Mouse (Mus musculus) spleen, adult 18-20 months (tissue): ENCODE data around the gene Zbtb22.

Experiments used
- DNase-seq, 2 experiments: peaks; one replicate each; pipeline ENCODE4 v3.0.0; 2022; ENCODE audit warnings: mixed read lengths in 2 of 2

Zbtb22 gene

DNA sequence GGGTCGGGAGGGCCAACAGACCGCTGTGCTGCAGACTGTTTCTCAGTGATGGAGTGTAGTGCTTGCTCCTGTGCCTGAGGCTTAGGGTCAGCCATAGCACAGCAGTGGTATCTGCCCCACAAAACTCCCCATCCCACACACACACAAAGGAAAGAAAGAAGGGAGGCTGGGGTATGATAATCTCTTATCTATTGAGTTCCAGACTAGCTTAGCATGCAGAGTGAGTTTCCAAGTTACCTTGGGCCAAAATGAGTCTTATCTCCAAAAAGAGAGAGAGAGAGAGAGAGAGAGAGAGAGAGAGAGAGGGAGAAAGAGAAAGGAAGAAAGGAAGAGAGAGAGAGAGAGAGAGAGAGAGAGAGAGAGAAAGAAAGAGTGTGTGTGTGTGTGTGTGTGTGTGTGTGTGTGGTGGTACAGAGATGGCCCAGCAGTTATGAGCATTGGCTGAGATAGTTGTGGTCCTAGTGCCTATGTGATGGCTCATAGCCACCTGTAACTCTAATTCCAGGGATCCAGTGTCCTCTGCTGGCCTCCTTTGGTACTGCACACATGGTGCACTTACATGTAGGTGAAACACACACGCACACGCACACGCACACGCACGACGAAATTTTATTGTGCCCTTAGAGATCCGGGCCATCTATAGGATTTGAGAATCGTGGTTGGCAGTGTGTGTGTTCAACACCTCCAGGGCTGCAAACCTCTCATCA is 9.0 kb downstream of the Zbtb22 start:
- DNase-seq: peak in 1 of 2 experiments; percentile 50

DNA sequence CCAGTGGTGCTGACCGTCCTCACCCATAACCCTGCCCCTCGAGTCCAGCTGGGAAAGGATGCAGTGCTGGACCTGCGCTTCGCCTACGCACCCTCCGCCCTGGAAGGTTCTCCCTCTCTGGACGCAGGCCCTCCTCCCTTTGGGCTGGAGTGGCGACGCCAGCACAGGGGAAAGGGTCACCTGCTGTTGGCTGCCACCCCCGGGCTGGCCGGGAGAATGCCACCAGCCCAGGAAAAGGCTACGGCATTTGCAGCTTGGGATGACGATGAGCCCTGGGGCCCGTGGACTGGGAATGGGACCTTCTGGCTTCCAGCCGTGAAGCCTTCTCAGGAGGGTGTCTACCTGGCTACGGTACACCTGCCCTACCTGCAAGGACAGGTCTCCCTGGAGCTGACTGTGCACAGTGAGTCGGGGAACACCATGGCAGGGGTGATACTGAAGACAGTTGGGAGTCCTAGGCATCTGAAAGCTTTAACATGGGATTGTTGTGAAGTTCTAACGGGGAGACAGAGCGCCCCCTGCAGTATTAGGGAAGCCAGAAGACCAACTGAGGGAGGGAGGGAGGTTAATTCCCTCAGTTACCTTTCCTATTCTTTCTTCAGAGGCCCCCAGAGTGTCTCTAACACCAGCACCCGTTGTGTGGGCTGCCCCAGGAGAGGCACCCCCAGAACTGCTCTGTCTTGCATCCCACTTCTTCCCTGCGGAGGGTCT is 9.9 kb downstream of the Zbtb22 start:
- no peak for DNase-seq

DNA sequence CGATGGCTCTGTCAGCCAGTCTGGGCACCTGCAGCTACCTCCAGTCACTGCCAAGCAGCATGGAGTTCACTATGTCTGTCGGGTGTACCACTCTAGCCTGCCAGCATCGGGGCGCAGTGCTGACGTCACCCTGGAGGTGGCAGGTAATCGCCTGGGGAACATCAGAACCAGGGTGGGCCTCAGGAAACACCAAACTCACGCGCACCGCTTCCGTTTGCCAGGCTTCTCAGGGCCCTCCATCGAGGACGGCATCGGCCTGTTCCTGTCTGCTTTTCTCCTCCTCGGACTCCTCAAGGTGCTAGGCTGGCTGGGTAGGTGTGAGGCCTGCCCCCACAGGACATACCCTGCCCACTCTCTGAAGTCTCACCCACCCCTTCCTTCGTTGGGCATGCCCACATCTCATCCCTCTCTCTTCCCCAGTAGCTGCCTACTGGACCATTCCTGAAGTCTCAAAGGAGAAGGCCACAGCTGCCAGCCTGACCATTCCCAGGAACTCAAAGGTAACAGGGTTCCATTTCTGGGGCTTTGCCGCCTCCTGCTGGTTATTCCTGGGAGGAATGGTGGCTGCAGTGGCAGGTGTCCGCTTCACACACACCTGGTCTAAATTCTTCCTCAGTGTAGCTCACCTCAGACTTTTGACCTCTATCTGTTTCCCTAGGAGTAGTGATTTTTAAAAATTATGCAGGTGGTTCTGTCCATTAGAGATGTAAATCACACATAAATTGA is 10.7 kb downstream of the Zbtb22 start:
- no peak for DNase-seq

DNA sequence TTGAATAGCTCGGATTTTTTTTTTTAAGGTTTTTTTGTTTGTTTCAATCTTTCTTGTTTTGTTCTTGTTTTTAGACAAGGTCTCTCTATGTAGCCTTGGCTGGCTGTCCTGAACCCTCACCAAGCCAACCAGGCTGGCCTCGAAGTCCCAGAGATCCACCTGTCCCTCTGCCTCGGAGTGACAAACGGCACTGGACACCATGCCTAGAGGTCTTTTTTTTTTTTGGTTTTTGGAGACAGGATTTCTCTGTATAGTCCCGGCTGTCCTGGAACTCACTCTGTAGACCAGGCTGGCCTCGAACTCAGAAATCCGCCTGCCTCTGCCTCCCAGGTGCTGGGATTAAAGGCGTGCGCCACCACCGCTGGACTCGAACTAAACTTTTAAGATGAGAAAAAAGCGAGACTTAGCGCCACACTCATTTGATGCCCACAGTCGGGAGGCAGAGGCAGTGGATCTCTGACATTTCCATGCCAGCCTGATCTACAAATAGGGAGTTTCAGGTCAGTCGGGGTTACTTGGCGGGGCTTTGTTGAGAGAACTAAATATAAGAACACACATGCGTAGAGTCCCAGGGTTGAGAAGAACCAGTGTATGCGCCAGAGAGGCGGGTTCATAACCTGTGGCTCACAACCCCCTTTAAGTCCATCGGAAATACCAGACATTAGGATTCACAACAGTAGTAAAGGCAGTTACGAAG is 12.7 kb downstream of the Zbtb22 start:
- DNase-seq: no peak

DNA sequence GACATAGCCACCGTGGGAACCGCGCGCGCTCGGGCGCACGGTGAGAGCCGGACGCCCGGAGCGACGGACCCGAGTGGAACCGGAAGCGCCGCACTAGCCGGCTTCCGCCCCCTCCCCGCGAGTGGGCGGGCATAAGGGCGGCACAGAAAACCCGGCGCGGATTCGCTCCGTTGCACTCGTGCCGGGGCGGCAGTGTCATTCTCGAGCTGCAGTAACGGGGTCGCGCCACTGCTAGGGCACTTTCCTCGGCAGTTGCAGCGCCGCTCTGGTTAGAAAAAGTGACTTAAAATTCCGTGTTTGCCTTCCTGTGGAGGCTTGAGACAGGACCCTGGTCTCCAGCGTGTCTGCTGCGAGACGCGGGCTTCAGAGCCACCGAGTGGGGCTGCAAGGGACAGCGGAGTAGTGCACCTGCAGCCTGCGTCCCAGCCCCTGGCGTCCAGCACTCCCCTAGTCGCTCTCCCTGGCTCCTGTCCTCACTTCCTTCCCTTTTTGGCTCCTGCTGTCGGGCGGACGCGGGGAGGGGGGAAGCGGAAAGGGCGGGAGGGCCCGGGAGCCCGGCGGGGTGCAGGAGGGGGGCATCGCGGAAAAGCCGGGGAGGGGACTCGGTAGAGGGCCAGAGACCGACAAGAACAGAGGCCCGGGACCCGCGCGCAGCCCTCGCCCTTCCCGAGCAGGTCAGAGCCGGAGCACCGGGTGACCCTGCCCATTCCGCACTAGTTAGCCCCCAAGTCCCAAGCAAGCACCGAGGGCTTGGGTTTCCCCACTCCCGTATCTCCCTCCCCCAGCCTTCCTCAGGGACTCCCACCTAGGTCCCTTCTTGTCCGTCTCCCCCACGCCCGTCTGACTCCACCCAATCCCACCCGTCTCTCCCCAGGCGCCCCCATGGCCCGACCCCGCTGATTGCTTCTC is 13.9 kb downstream of the Zbtb22 start, which contains the start of gene Rgl2:
Gene Rgl2 (plus strand): TSS at position 173 of the 909 bp plus-strand sequence.
- peak; percentile 87 to 94 for DNase-seq

DNA sequence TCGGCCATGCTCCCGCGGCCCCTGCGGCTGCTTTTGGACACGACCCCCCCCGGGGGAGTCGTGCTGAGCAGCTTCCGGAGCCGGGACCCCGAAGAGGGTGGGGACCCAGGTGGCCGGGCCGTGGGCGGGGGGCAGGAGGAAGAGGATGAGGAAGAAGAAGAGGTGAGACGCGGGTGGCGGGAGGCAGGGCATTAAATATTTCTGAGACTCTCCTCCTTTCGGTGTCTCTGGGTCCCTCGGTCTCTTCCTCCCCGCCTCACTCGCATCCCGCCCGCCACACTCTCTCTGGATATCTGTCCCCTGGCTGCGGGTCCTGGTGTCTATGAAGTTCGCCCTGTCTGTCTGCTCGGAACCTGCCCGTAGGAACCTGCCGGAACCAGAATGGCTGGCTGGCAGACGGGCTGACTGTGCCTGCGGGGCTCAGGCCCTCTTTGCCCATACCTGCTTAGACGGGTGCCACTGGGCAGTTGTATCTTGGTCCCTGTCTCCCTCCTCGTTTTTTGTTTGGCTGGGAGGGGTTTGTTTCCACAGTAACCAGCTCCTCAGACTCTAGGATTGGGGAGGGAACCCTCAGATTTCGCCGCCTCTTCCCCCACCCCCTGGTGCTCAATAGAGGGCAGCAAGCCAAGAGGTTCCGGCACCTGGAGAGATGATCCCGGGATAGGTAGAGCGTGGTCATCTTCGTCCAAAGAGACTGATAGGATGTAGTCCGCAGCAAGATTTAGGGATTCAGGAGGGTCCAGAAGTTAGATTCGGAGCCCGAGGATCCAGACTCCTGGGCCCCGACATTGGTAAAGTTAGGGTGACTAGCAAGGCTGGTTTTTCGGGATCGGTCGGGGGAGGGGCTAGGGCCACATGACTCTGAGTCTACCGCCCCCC is 14.8 kb downstream of the Zbtb22 start:
- peak; percentile 57 to 63 for DNase-seq

DNA sequence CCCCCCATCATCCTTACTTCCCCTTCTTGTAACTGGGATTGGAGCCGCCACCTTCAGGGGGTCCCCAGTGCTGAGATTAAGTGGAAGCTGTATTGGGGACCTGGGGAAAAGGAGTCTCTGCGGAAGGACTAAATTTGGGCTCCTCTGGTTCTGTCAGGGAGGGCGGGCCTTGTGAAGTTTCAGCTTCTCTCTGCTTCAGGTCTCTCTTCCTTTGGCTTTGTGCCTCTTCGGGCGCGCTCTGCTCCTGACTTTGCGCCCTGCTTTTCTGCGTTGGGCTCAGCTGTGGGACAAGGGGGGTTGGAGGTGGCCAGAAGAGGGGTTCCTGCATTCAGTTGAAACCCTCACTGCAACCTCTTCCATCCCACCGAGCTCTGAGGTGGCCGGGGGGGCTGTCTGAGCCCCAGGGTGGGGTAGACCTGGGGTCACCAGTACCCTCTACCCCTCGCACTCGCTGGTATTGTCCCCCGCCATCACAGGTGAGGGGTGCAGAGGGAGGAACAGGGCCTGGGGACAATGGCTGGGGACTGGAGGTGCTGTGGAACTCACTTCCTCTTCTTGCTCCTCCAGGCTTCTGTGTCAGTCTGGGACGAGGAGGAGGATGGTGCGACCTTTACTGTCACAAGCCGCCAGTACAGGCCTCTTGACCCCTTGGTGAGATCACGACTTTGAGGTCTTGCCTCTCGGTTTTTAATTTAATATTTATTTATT is 15.6 kb downstream of the Zbtb22 start:
- no peak for DNase-seq

DNA sequence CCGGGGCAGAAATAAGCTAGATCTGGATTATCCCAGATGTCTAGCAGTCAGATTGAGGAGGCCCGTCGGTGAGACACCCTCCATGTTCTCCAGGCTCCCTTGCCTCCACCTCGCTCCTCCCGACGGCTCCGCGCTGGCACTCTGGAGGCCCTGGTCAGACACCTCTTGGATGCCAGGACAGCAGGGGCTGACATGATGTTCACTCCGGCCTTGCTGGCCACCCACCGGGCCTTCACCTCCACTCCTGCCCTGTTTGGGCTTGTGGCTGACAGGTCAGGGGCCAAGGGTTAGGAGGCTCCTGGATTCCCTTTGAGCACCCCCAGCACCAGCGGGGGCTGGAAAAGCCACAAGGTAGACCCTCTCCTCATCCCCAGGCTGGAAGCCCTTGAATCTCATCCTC is 16.2 kb downstream of the Zbtb22 start:
- DNase-seq: no peak

DNA sequence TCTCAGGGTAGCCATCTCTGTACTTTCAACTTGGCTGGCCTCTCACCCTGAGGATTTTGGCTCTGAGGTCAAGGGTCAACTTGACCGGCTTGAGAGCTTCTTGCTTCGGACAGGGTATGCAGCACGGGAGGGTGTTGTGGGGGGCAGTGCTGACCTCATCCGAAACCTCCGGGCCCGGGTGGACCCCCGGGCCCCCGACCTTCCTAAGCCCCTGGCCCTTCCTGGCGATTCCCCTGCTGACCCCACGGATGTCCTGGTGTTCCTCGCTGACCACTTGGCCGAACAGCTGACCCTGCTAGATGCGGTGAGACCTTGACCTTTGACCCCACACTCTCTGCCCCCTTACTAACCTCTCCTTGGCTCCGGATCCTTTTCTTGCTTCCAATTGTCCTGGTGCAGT is 16.7 kb downstream of the Zbtb22 start:
- DNase-seq: no peak

DNA sequence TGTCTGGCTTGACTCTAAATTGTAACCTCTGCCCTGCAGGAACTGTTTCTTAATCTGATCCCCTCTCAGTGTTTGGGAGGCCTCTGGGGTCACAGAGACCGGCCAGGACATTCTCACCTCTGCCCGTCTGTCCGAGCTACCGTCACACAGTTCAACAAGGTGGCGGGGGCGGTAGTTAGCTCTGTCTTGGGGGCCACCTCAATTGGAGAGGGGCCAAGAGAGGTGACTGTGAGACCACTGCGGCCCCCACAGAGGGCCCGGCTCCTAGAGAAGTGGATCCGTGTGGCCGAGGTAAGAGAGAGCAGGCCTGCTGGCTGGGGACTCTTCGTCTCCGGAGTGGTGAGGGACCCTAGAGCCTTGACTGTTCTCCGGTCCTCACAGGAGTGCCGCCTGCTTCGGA is 17.3 kb downstream of the Zbtb22 start:
- no peak for DNase-seq

DNA sequence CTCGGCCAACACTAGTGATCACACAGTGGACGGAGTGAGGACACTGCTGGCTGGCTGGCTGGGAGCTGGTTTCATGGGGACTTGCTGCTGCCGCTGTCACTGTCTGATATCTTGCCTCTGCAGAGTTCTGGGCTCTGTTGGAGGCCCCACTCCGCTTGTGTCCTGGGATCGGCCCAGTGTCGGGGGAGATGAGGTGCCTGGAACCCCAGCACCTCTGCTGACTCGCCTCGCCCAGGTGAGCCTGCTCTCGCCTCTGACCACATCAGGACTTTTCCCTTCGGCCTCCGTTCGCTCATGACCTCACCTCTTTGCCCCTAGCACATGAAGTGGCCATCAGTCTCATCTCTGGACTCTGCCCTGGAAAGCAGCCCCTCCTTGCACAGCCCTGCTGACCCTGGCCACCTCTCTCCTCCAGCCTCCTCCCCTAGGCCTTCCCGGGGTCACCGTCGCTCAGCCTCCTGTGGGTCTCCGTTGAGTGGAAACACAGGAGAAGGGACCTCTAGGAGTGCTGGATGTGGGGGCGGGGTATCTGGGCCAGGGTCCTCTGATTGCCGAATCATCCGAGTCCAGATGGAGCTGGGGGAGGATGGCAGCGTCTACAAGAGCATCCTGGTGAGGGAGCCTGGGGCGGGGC is 19.8 kb downstream of the Zbtb22 start:
- DNase-seq: no peak

DNA sequence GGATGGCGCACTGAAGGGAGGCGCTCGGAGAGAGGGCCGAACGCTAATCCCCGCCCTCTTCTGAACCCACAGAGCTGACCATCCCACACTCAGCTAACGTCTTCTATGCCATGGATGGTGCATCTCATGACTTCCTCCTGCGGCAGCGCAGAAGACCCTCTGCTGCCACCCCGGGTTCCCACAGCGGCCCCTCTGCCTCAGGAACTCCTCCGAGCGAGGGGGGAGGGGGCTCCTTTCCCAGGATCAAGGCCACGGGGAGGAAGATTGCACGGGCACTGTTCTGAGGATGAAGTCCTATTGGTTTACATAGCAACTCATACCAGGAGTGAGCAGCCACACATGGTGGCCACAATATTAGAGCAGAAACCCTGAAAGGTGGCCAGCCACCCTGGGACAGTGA is 21.3 kb downstream of the Zbtb22 start:
- DNase-seq: no peak

DNA sequence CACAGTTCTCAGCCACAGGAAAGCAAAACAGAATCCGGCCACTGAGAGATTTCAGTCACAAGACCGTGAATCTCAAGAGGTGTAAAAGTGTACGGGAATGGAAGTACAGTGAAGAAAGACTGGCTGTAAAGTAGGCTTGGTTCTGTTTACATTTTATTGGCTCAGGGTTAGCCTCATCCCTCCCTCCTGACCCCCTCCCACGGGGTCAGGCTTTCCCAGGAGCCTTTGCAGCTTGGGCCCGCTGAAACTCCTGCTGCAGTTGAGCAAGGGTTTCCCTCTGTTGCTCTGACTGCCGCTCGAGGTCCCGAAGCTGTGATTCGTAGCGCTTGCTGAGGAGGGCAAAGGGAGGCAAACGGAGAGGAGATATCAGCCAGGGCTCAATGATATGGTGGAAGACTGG is 23.1 kb downstream of the Zbtb22 start:
- DNase-seq: no peak

DNA sequence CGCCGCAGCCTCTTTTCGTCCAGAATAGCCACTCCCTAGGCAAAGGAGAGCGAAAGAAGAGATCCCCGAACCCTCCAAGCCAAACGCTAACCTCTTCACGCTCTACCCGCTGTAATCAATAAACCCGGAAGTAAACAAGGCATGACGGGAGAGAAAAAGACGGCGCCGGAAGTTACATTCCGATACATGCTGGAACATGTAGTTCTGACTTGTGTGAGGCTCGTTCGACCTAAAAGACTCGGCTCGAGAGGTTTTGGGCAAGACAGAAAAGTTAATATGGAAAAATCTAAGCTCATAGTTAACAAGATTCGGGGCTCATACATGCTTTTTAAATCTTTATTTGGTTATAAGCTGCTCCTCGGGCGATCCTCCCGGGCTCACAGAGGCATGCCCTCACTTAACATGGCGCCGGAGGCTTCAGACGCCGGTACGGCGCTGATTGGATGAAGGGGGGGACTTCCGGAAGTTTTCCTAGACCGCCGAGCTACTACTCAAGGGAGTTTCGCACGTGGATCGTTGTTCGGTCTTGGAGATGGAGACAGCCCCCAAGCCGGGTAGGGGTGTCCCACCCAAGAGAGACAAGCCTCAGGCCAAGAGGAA is 24.6 kb downstream of the Zbtb22 start, which contains the start of the genes Pfdn6 and Wdr46:
Gene Pfdn6 (minus strand): TSS at position 138 of the 600 bp plus-strand sequence.
Gene Wdr46 (plus strand): TSS at position 455 of the 600 bp plus-strand sequence.
- peak; percentile 67 to 88 for DNase-seq

DNA sequence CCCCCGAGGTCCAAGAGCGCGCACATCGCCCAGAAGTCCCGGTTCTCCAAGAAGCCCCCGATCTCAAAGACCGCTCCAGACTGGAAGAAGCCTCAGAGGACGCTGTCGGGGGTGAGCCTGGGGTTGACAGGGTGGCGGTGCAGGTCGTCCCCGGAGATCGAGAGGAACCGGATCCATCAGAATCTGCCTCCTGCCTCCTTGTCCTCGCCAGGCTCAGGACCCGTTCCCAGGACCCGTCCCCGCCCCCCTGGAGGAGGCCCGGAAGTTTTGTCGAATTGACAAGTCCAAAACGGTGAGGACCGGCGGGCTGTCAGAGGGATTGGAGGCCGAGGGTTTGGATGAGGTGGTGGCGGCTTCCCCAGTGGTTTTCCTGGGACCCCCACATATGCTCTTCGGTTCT is 25.3 kb downstream of the Zbtb22 start:
- DNase-seq: no peak

DNA sequence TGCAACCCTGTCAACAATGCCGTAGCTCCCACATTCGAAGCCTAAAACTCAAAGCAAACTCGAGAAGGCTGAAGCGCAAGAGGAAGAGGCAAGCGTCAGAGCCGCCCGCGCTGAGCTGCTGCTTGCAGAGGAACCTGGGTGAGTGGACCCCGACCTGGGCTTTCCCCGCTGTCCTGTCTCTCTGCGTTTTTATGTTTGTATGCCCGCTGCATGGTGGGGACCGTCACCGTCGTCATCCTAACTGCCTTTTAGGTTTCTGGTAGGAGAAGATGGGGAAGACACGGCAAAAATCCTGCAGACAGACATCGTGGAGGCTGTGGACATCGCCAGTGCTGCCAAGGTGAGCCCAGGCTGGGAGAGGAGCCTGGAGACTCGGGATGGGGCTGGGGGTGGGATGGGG is 25.7 kb downstream of the Zbtb22 start:
- no peak for DNase-seq

DNA sequence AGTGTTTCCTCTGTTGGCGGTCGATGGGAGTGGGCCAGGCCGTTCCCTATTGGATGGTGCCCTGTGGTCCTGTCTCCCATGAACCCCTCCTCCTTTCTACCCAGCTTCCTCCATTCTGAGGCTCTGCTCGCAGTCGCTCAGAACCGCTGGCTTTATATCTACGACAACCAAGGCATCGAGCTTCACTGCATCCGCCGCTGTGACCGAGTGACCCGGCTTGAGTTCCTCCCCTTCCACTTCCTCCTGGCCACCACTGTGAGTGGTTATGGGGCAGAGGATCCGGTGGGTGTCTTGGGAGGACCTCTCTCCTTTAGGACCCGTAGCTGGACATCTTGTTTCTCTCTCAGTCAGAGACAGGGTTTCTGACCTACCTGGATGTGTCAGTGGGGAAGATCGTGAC is 27.8 kb downstream of the Zbtb22 start:
- DNase-seq: no peak

DNA sequence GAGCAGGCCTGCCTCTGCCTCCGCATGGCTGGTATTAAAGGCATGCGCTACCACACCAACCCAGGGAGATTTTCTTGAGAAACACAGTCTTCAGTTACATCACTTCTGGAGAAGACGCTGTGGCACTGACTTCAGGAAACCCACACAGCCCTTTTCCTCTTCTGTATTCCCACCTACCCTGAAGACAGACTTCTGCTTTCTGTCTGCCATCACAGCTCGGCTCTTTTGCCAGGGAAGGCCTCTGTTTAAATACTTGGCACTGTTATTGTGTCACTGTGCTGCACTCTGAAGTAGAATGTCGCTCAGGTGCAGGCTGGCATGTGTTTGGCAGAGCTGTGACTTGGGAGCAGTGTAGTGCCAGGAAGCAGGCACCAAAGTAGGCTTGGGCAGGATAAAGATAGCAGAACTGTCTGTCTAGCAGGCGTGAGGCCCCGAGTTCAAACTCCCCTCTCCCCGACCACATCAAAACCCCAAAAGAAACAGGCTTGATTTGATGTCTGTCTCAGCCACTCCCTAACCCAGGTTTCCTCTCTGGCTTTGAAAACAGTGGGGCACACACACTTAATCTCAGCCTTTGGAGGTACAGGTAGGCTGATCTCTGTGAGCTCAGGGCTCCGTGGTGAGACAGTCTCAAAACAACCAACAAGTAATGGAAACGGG is 31.9 kb downstream of the Zbtb22 start:
- no peak for DNase-seq
